Mouse (Mus musculus): ENCODE results near the gene Tmem119. TPM values are rescaled to one million over a fixed set of nuclear protein-coding genes. Genes with fewer than 3 reads are reported as not detected.

The Tmem119 gene
- polyA plus RNA-seq, 1 experiment: 0.03 TPM

- TF ChIP-seq TAL1 (IDR thresholded peaks at IDR 0.05; ENCODE audit: low read length) (no peak), GATA1 (IDR thresholded peaks at IDR 0.05; ENCODE audit: low read length) (no peak)
- no peaks in the 10 kb centered on the region for H3K27me3 ChIP-seq (ENCODE audit: control insufficient read depth)
- no peak overlapping the region for H3K4me3 ChIP-seq (replicated peaks)
- peaks cover 24% of the 10 kb centered on the region for H3K4me1 ChIP-seq (ENCODE audit: control insufficient read depth)
- H3K9me3 ChIP-seq (ENCODE audit: control insufficient read depth, low read length): no peaks in the 10 kb centered on the region
- H3K36me3 ChIP-seq (ENCODE audit: control insufficient read depth): no peaks in the 10 kb centered on the region
These were observed 27.7 kb upstream of the Tmem119 start for GRCm38 (mm10) chr5:113827991-113828411.

- Histone ChIP-seq H3K9me3 (ENCODE audit: control insufficient read depth, low read length) (no peaks in the 10 kb centered on the region), H3K27me3 (ENCODE audit: control insufficient read depth) (no peaks in the 10 kb centered on the region), H3K4me3 (replicated peaks) (no peak overlapping the region), H3K4me1 (ENCODE audit: control insufficient read depth) (peaks cover 22% of the 10 kb centered on the region), H3K36me3 (ENCODE audit: control insufficient read depth) (no peaks in the 10 kb centered on the region)
- TF ChIP-seq GATA1 (IDR thresholded peaks at IDR 0.05; ENCODE audit: low read length) (no peak), TAL1 (IDR thresholded peaks at IDR 0.05; ENCODE audit: low read length) (no peak)
These were observed 26.3 kb upstream of the Tmem119 start for GRCm38 (mm10) chr5:113826619-113827018.

- Histone ChIP-seq H3K36me3 (ENCODE audit: control insufficient read depth) (no peaks in the 10 kb centered on the region), H3K27me3 (ENCODE audit: control insufficient read depth) (no peaks in the 10 kb centered on the region), H3K9me3 (ENCODE audit: control insufficient read depth, low read length) (no peaks in the 10 kb centered on the region), H3K4me1 (ENCODE audit: control insufficient read depth) (peaks cover 19% of the 10 kb centered on the region), H3K4me3 (replicated peaks) (no peak overlapping the region)
- TF ChIP-seq GATA1 (IDR thresholded peaks at IDR 0.05; ENCODE audit: low read length) (no peak), TAL1 (IDR thresholded peaks at IDR 0.05; ENCODE audit: low read length) (no peak)
These were observed 25.2 kb upstream of the Tmem119 start for GRCm38 (mm10) chr5:113825558-113825957.

GRCm38 (mm10) chr5:113824228-113824627, 23.9 kb upstream of the Tmem119 start:
- no peaks in the 10 kb centered on the region for H3K27me3 ChIP-seq (ENCODE audit: control insufficient read depth)
- no peaks in the 10 kb centered on the region for H3K9me3 ChIP-seq (ENCODE audit: control insufficient read depth, low read length)
- peaks cover 11% of the 10 kb centered on the region for H3K4me1 ChIP-seq (ENCODE audit: control insufficient read depth)
- H3K4me3 ChIP-seq (replicated peaks): no peak overlapping the region
- no peaks in the 10 kb centered on the region for H3K36me3 ChIP-seq (ENCODE audit: control insufficient read depth)
- TF ChIP-seq TAL1 (IDR thresholded peaks at IDR 0.05; ENCODE audit: low read length) (no peak), GATA1 (IDR thresholded peaks at IDR 0.05; ENCODE audit: low read length) (no peak)

- no peak overlapping the region for H3K4me3 ChIP-seq (replicated peaks)
- H3K4me1 ChIP-seq (ENCODE audit: control insufficient read depth): peaks cover 5% of the 10 kb centered on the region
- H3K9me3 ChIP-seq (ENCODE audit: control insufficient read depth, low read length): no peaks in the 10 kb centered on the region
- no peaks in the 10 kb centered on the region for H3K36me3 ChIP-seq (ENCODE audit: control insufficient read depth)
- H3K27me3 ChIP-seq (ENCODE audit: control insufficient read depth): peaks cover 8% of the 10 kb centered on the region
- TF ChIP-seq TAL1 (IDR thresholded peaks at IDR 0.05; ENCODE audit: low read length) (no peak), GATA1 (IDR thresholded peaks at IDR 0.05; ENCODE audit: low read length) (no peak)
These were observed 18.3 kb upstream of the Tmem119 start for GRCm38 (mm10) chr5:113818572-113818971.

GRCm38 (mm10) chr5:113815638-113816152, 15.4 kb upstream of the Tmem119 start:
- Histone ChIP-seq H3K27me3 (ENCODE audit: control insufficient read depth) (peaks cover 8% of the 10 kb centered on the region), H3K9me3 (ENCODE audit: control insufficient read depth, low read length) (peaks cover 7% of the 10 kb centered on the region), H3K4me3 (replicated peaks) (no peak overlapping the region), H3K4me1 (ENCODE audit: control insufficient read depth) (peaks cover 5% of the 10 kb centered on the region), H3K36me3 (ENCODE audit: control insufficient read depth) (no peaks in the 10 kb centered on the region)
- TF ChIP-seq TAL1 (IDR thresholded peaks at IDR 0.05; ENCODE audit: low read length) (no peak), GATA1 (IDR thresholded peaks at IDR 0.05; ENCODE audit: low read length) (no peak)

GRCm38 (mm10) chr5:113815041-113815389, 14.7 kb upstream of the Tmem119 start:
- Histone ChIP-seq H3K4me1 (ENCODE audit: control insufficient read depth) (peaks cover 5% of the 10 kb centered on the region), H3K9me3 (ENCODE audit: control insufficient read depth, low read length) (peaks cover 7% of the 10 kb centered on the region), H3K4me3 (replicated peaks) (no peak overlapping the region), H3K36me3 (ENCODE audit: control insufficient read depth) (no peaks in the 10 kb centered on the region), H3K27me3 (ENCODE audit: control insufficient read depth) (peaks cover 8% of the 10 kb centered on the region)
- TF ChIP-seq GATA1 (IDR thresholded peaks at IDR 0.05; ENCODE audit: low read length) (no peak), TAL1 (IDR thresholded peaks at IDR 0.05; ENCODE audit: low read length) (no peak)

GRCm38 (mm10) chr5:113814111-113815040, 14.1 kb upstream of the Tmem119 start:
- Histone ChIP-seq H3K9me3 (ENCODE audit: control insufficient read depth, low read length) (peaks cover 7% of the 10 kb centered on the region), H3K4me3 (replicated peaks) (no peak overlapping the region), H3K27me3 (ENCODE audit: control insufficient read depth) (peaks cover 8% of the 10 kb centered on the region), H3K4me1 (ENCODE audit: control insufficient read depth) (peaks cover 5% of the 10 kb centered on the region), H3K36me3 (ENCODE audit: control insufficient read depth) (no peaks in the 10 kb centered on the region)
- TF ChIP-seq TAL1 (IDR thresholded peaks at IDR 0.05; ENCODE audit: low read length) (no peak), GATA1 (IDR thresholded peaks at IDR 0.05; ENCODE audit: low read length) (no peak)

DNA sequence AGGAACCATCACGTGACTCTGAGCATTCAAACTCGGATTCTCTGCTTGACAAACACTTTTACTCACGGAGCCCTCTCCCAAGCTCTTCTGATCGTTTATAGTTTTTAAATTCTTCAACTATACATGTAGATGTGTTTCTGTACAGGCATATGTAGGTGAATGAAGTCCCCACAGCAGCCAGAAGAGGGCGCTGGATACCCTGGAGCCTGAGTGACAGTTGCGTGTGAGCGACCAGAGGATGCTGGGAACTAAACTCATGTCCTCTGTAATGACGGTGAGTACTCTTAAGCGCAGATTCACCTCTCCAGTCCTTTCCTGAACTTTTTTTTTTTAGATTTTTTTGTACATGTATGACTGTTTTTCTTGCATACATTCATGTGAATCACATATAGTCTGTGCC, 13.3 kb upstream of the Tmem119 start:
- TF ChIP-seq GATA1 (IDR thresholded peaks at IDR 0.05; ENCODE audit: low read length) (no peak), TAL1 (IDR thresholded peaks at IDR 0.05; ENCODE audit: low read length) (no peak)
- Histone ChIP-seq H3K27me3 (ENCODE audit: control insufficient read depth) (peaks cover 8% of the 10 kb centered on the region), H3K36me3 (ENCODE audit: control insufficient read depth) (no peaks in the 10 kb centered on the region), H3K4me1 (ENCODE audit: control insufficient read depth) (peaks cover 5% of the 10 kb centered on the region), H3K9me3 (ENCODE audit: control insufficient read depth, low read length) (peaks cover 7% of the 10 kb centered on the region), H3K4me3 (replicated peaks) (no peak overlapping the region)
